Comparison of ENCODE assay signal across 19 mouse cellular contexts in genomic region chr15:86645244-86645643, GRCm38 (mm10).
DNase-seq lines count a peak whose midpoint lies in the region; ATAC-seq and TF ChIP-seq lines count a peak whose summit lies in the region.
"Had no signal": no experiment of that assay in that cellular context is flagged by ENCODE, and none has a peak within 500 bp of the region (broad histone marks: within the 10 kb centered on the region; RNA-seq: fewer than 3 reads in every experiment).

No protein-coding gene starts in this region.

- no peak overlapping the region for H3K4me2 ChIP-seq in kidney, embryonic 16.5 days (replicated peaks; ENCODE audit: low read depth, low read length)
- no peak overlapping the region for H3K4me2 ChIP-seq in stomach, embryonic 14.5 days (replicated peaks; ENCODE audit: low read depth, low read length)
- no peak overlapping the region for H3K4me2 ChIP-seq in stomach, postnatal 0 days (replicated peaks; ENCODE audit: low read depth)
- no peak overlapping the region for H3K4me2 ChIP-seq in embryonic facial prominence, embryonic 12.5 days (replicated peaks)
- no peak overlapping the region for H3K4me2 ChIP-seq in liver, postnatal 0 days (ENCODE audit: low read depth, low read length)
- H3K4me2 ChIP-seq: liver, embryonic 12.5 days had no signal

- 38% methylated on average over 9 of the region's 9 CpGs for WGBS in kidney, embryonic 16.5 days
- 40% methylated on average over 9 of the region's 9 CpGs for WGBS in stomach, embryonic 14.5 days
- WGBS in stomach, postnatal 0 days, result 42% methylated on average over 9 of the region's 9 CpGs
- WGBS in embryonic facial prominence, embryonic 12.5 days, result 69% methylated on average over 9 of the region's 9 CpGs
- 68% methylated on average over 9 of the region's 9 CpGs for WGBS in liver, postnatal 0 days (ENCODE audit: insufficient replicate concordance)
- 79% methylated on average over 9 of the region's 9 CpGs for WGBS in midbrain, embryonic 10.5 days

- H3K9ac ChIP-seq in kidney, embryonic 16.5 days (replicated peaks; ENCODE audit: low read length), result no peak overlapping the region
- no peak overlapping the region for H3K9ac ChIP-seq in stomach, embryonic 14.5 days (replicated peaks; ENCODE audit: low read depth, low read length)
- H3K9ac ChIP-seq in stomach, postnatal 0 days (ENCODE audit: low read length), result no peak overlapping the region
- no peak overlapping the region for H3K9ac ChIP-seq in embryonic facial prominence, embryonic 12.5 days
- no peak overlapping the region for H3K9ac ChIP-seq in liver, postnatal 0 days (replicated peaks)
- H3K9ac ChIP-seq: liver, embryonic 12.5 days had no signal

- no peak overlapping the region for H3K4me3 ChIP-seq in kidney, embryonic 16.5 days (ENCODE audit: low read length)
- no peak overlapping the region for H3K4me3 ChIP-seq in stomach, embryonic 14.5 days (ENCODE audit: low read depth, low read length)
- H3K4me3 ChIP-seq in stomach, postnatal 0 days (ENCODE audit: low read depth, low read length), result no peak overlapping the region
- H3K4me3 ChIP-seq in embryonic facial prominence, embryonic 12.5 days, result no peak overlapping the region
- H3K4me3 ChIP-seq in liver, postnatal 0 days (ENCODE audit: low read depth, low read length), result no peak overlapping the region
- no peak overlapping the region for H3K4me3 ChIP-seq in midbrain, embryonic 10.5 days
- H3K4me3 ChIP-seq: erythroblast, embryonic 14.5 days; gastrocnemius, adult 2 months; heart, adult 2 months; liver, embryonic 12.5 days had no signal

- no peaks in the 10 kb centered on the region for H3K9me3 ChIP-seq in kidney, embryonic 16.5 days (ENCODE audit: low read length)
- no peaks in the 10 kb centered on the region for H3K9me3 ChIP-seq in stomach, embryonic 14.5 days (ENCODE audit: control insufficient read depth, low read depth, low read length)
- no peaks in the 10 kb centered on the region for H3K9me3 ChIP-seq in stomach, postnatal 0 days (ENCODE audit: control insufficient read depth, low read length)
- no peaks in the 10 kb centered on the region for H3K9me3 ChIP-seq in embryonic facial prominence, embryonic 12.5 days
- H3K9me3 ChIP-seq in liver, postnatal 0 days (ENCODE audit: low read length), result no peaks in the 10 kb centered on the region
- H3K9me3 ChIP-seq in midbrain, embryonic 10.5 days (replicated peaks), result no peaks in the 10 kb centered on the region
- H3K9me3 ChIP-seq: liver, embryonic 12.5 days had no signal

- no peaks in the 10 kb centered on the region for H3K27me3 ChIP-seq in kidney, embryonic 16.5 days (ENCODE audit: insufficient read depth, low read length)
- no peaks in the 10 kb centered on the region for H3K27me3 ChIP-seq in stomach, embryonic 14.5 days (ENCODE audit: control insufficient read depth, insufficient read depth, low read length)
- no peaks in the 10 kb centered on the region for H3K27me3 ChIP-seq in stomach, postnatal 0 days (ENCODE audit: control insufficient read depth, insufficient read depth, low read length)
- H3K27me3 ChIP-seq in embryonic facial prominence, embryonic 12.5 days, result no peaks in the 10 kb centered on the region
- H3K27me3 ChIP-seq in liver, postnatal 0 days (ENCODE audit: insufficient read depth, low read length), result no peaks in the 10 kb centered on the region
- no peaks in the 10 kb centered on the region for H3K27me3 ChIP-seq in midbrain, embryonic 10.5 days (ENCODE audit: low read depth, poor library complexity, severe bottlenecking)
- H3K27me3 ChIP-seq: liver, embryonic 12.5 days had no signal

- no peaks in the 10 kb centered on the region for H3K4me1 ChIP-seq in kidney, embryonic 16.5 days (ENCODE audit: insufficient read depth, low read length)
- H3K4me1 ChIP-seq in stomach, embryonic 14.5 days (ENCODE audit: control insufficient read depth, insufficient read depth, low read length), result no peaks in the 10 kb centered on the region
- H3K4me1 ChIP-seq in stomach, postnatal 0 days (replicated peaks; ENCODE audit: control insufficient read depth, insufficient read depth), result no peaks in the 10 kb centered on the region
- no peaks in the 10 kb centered on the region for H3K4me1 ChIP-seq in embryonic facial prominence, embryonic 12.5 days
- no peaks in the 10 kb centered on the region for H3K4me1 ChIP-seq in liver, postnatal 0 days (ENCODE audit: insufficient read depth)
- H3K4me1 ChIP-seq in midbrain, embryonic 10.5 days, result peaks cover 3% of the 10 kb centered on the region; the same call in 1 of the 2 replicates
- H3K4me1 ChIP-seq: liver, embryonic 12.5 days had no signal

- no peak for TF ChIP-seq EP300 in stomach, postnatal 0 days (optimal IDR thresholded peaks at IDR 0.05)
- TF ChIP-seq EP300 in liver, postnatal 0 days (IDR thresholded peaks at IDR 0.05; ENCODE audit: low read depth), result no peak

- H3K27ac ChIP-seq in kidney, embryonic 16.5 days (ENCODE audit: low read length), result no peak overlapping the region
- no peak overlapping the region for H3K27ac ChIP-seq in stomach, embryonic 14.5 days (ENCODE audit: low read length)
- H3K27ac ChIP-seq in stomach, postnatal 0 days (replicated peaks), result no peak overlapping the region
- no peak overlapping the region for H3K27ac ChIP-seq in embryonic facial prominence, embryonic 12.5 days
- no peak overlapping the region for H3K27ac ChIP-seq in liver, postnatal 0 days (ENCODE audit: low read depth)
- no peak overlapping the region for H3K27ac ChIP-seq in midbrain, embryonic 10.5 days (replicated peaks)
- H3K27ac ChIP-seq: gastrocnemius, adult 2 months; heart, adult 2 months; hindbrain, postnatal 0 days; liver, embryonic 12.5 days had no signal

- no peak for DNase-seq in kidney, adult 18-20 months
- no peak for DNase-seq in stomach, postnatal 0 days (ENCODE audit: low spot score)
- DNase-seq in liver, postnatal 0 days, result no peak
- DNase-seq in midbrain, embryonic 10.5 days (ENCODE audit: low spot score), result no peak
- DNase-seq: cerebellum, postnatal 14 days; gastrocnemius, adult 2 months; heart, adult 2 months; heart, postnatal 14 days; kidney, postnatal 36 days; layer of hippocampus, postnatal 36 days; right cerebral cortex, postnatal 14 days had no signal

- TF ChIP-seq CTCF in stomach, postnatal 0 days (IDR thresholded peaks at IDR 0.05; ENCODE audit: low read depth), result no peak
- TF ChIP-seq CTCF in liver, postnatal 0 days (IDR thresholded peaks at IDR 0.05; ENCODE audit: low read depth), result no peak

- H3K36me3 ChIP-seq in kidney, embryonic 16.5 days (ENCODE audit: insufficient read depth, low read length), result no peaks in the 10 kb centered on the region
- no peaks in the 10 kb centered on the region for H3K36me3 ChIP-seq in stomach, embryonic 14.5 days (ENCODE audit: control insufficient read depth, insufficient read depth, low read length)
- H3K36me3 ChIP-seq in stomach, postnatal 0 days (ENCODE audit: control insufficient read depth, insufficient read depth, low read length), result no peaks in the 10 kb centered on the region
- H3K36me3 ChIP-seq in embryonic facial prominence, embryonic 12.5 days, result no peaks in the 10 kb centered on the region
- no peaks in the 10 kb centered on the region for H3K36me3 ChIP-seq in liver, postnatal 0 days (replicated peaks; ENCODE audit: insufficient read depth, low read length)
- no peaks in the 10 kb centered on the region for H3K36me3 ChIP-seq in midbrain, embryonic 10.5 days
- H3K36me3 ChIP-seq: G1E; liver, embryonic 12.5 days had no signal

- peak; percentile 86 for ATAC-seq in kidney, embryonic 16.5 days (ENCODE audit: low FRiP score, low TSS enrichment)
- peak; percentile 72; the same call in 1 of the 2 replicates for ATAC-seq in stomach, embryonic 14.5 days (ENCODE audit: insufficient number of reproducible peaks, insufficient read depth, low FRiP score, low read depth)
- ATAC-seq in stomach, postnatal 0 days (ENCODE audit: low FRiP score, low TSS enrichment), result no peak
- ATAC-seq in embryonic facial prominence, embryonic 12.5 days (ENCODE audit: insufficient number of reproducible peaks, insufficient read depth, low FRiP score, low TSS enrichment), result 0 out of 2 replicates have a peak, but pooled peaks have one; percentile 28
- ATAC-seq in liver, postnatal 0 days, result no peak
- ATAC-seq: forebrain, embryonic 16.5 days; hindbrain, postnatal 0 days; liver, embryonic 12.5 days had no signal

Comparison
In these comparisons a context has a peak if more than half of its experiments do, and no peak if none do; other contexts are left out.
1. ATAC-seq: peak in kidney, embryonic 16.5 days (single experiment), stomach, embryonic 14.5 days (single experiment) and embryonic facial prominence, embryonic 12.5 days (single experiment); none in stomach, postnatal 0 days (single experiment) and liver, postnatal 0 days (single experiment).